Mouse (Mus musculus) cerebellum, postnatal 25 days (tissue): ENCODE results near the gene Nap1l1.
"Not testable (repeated sequence)": the region's sequence is repeated elsewhere in the genome, so short reads cannot be mapped to it uniquely, and the experiment has no call there.

Experiments used
- DNase-seq, 2 experiments: peaks; one replicate each; pipeline ENCODE4 v3.0.0; 2021; ENCODE audit warnings: mixed read lengths in 2 of 2

Nap1l1 gene

GRCm38 (mm10) chr10:111482654-111483053 is 9.6 kb downstream of the Nap1l1 start:
- DNase-seq = no peak

GRCm38 (mm10) chr10:111484079-111484478 is 11.1 kb downstream of the Nap1l1 start:
- DNase-seq = no peak

GRCm38 (mm10) chr10:111488793-111489192 is 15.8 kb downstream of the Nap1l1 start:
- DNase-seq = no peak

GRCm38 (mm10) chr10:111490079-111490478 is 17.1 kb downstream of the Nap1l1 start:
- DNase-seq = not testable (repeated sequence)

- DNase-seq = no peak
Measured at GRCm38 (mm10) chr10:111495888-111496287, 22.9 kb downstream of the Nap1l1 start.

- DNase-seq = no peak
Measured at GRCm38 (mm10) chr10:111499892-111500291, 26.9 kb downstream of the Nap1l1 start.

DNA sequence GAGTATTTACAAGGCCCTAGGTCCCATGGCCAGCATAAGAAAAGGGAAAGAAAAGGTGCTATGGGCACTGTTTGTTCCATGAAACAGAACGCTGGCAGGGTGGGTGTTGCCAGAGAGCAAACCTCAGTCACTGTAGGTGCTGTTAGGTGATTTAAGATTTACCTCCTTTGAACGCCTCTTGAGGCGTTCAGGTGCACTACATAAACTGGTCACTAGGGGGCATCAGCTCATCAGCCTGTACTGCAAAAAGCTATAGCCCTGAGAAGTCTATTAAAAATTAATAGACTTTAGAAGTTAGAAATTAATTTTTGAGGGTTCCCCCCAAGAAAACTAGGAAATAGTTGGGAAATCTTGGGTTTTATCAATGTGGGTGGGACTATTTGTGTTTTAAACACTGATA is 30.0 kb downstream of the Nap1l1 start:
- DNase-seq = peak; percentile 82 to 90

DNA sequence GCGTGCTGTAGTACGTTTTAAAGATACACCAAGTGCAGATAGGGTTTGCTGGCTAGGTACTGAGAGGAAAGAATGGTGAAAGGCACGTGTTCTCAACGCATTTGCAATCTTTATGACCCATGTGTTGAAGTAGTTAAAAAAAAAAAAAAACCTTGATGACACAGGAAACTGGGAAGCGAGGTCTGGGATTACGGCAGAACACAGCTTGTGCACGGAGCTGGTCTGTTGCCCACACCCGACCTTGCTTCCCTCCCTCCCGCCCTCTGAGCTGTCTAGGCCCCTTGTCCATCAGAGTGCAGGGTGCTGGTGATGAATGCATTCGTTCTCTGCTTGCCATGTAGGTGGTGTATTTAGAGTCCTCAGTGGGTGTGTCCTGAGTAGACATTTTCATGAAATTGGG is 30.7 kb downstream of the Nap1l1 start:
- DNase-seq = no peak

GRCm38 (mm10) chr10:111504606-111505005 is 31.6 kb downstream of the Nap1l1 start:
- no peak for DNase-seq

GRCm38 (mm10) chr10:111505406-111505805 is 32.4 kb downstream of the Nap1l1 start:
- DNase-seq = peak in 1 of 2 experiments; percentile 40

- DNase-seq = peak; percentile 91 to 93
Measured at GRCm38 (mm10) chr10:111506101-111506925, 33.3 kb downstream of the Nap1l1 start, which contains the start of gene Phlda1. Gene Phlda1, plus strand, starts transcription at chr10:111506286.

GRCm38 (mm10) chr10:111506926-111507459 is 34.0 kb downstream of the Nap1l1 start:
- DNase-seq = peak in 1 of 2 experiments; percentile 67

GRCm38 (mm10) chr10:111507460-111508211 is 34.6 kb downstream of the Nap1l1 start:
- DNase-seq = peak; percentile 84 to 89

DNA sequence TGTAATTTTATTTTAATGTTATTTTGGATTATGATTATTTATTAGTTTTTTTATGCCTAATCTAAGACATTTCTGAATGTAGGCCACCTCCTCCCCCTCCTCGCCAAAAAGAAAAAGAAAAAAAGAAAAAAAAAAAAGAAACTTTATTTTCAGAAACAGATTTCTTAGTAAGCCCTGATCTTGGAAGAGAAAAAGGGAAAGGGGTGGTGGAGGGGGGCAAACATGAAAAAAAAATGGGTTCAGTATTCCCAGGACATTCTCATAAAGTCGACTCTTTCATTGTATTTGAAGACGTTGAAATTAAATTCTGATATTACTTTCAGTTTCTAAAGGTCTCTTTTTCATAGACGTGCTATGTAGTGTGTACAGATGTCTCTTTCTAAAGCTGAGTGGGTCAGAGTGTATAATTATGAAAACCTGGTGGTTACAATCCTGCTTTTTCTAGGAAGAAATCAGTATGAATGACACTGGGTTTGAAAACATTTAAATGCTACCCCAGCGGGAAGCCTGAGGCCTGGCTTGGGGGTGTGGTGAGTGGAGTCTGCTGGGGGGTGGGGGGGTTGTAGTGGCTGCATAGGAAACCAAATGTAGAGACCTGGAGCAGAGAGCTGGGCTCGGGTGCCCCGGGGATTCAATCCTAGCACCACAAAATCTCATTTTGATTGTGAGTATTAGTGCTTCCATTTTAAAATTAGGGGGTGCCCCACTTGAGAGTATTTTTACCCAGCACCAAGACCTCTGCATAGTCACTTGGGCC is 35.5 kb downstream of the Nap1l1 start:
- no peak for DNase-seq

GRCm38 (mm10) chr10:111509103-111509784 is 36.2 kb downstream of the Nap1l1 start:
- DNase-seq = no peak

DNA sequence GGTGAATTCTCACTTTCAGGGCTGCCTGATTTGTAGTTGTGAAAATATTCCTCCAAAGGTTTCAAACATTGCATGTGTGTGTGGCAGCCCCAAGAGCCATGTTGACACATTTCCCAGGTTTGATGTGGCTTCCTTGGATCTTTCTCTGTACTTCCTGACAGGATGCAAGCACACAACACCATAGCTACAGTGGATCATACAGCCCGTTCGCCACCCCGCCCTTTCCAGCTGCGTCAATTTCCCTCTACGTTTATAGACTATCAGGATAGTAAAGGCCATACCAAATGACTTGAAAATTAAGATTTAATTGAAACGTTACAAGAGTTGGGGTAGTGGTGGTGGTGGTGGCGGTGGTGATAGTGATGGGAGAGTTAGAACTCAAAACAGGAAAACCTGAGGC is 37.0 kb downstream of the Nap1l1 start:
- DNase-seq = no peak

DNA sequence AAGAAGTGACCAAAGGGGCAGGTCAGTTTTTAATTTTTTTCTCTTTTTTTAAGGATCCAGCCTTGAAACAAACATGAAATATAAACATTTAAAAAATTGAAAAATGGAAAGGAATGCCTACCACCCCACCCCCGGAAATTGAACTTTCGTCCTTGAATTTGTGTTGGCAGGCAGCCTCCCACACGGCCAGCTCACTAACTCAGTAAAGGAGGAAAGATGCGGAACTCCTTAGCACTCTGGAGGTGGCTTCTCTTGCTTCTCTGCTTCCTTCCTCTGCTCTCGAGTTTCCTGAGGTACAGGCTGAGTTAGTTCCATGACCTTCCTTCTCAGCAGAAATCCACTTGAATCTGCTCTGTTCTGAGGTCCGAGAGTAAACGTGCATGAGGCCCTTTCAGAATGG is 37.8 kb downstream of the Nap1l1 start:
- DNase-seq = no peak

- DNase-seq = no peak
Measured at GRCm38 (mm10) chr10:111512036-111512568, 39.1 kb downstream of the Nap1l1 start.

GRCm38 (mm10) chr10:111514282-111514885 is 41.4 kb downstream of the Nap1l1 start:
- DNase-seq = no peak

DNA sequence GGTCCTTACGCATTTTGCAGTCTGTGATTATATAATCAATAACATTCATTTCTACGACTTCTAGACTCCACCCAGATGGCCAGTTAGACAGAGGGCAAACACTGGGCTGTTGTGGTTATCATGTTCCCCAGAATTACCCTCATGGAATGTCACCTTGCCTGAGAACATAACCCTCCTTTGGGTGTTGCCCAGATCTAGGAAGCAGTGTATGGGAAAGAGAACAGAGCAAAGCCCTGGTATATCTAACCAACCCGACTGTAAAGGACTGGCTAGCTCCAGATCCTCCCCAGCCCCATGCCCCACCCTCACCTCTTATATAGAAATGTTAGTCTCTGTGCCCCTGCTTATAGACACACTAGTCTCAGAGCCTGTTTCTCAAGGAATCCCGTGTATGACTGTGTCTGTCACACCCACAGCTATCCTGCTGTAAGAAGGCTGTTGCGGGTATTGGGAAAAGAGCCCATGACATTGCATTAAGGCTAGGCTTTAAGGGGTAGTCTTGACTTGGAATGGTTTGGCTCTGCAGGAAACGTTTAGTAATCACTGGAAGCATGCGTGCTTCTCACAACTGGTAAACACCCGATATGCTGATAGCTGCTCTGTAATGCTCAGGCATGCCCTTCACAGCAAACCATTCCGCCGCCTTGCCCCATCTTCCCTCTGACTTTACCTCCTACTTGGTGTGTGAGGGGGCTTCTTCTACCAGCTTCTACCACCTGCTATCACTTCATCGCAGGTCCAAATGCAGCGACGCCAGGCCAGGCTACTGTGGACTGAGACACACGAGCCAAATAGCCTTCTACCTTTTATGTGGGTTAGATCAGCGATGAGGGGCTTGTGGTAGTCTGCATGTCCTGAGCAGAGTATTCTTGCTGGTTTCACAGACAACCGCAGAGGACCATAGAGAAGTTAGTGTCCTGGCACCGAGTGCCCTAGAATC is 42.3 kb downstream of the Nap1l1 start:
- no peak for DNase-seq
